Mouse (Mus musculus) liver, adult 2 months (tissue): Measurements from ENCODE around the gene Tprkb.
"Not testable (repeated sequence)": the region's sequence is repeated elsewhere in the genome, so short reads cannot be mapped to it uniquely, and the experiment has no call there.

ENCODE experiments used
- CTCF ChIP-seq: fragments of 200-500 bp; IDR thresholded peaks from 2 replicates; pipeline ENCODE4 v1.5.1; 2011; ENCODE audit warnings: low read depth, low read length, control low read depth
- POLR2A ChIP-seq: fragments of 200-500 bp; IDR thresholded peaks from 2 replicates; pipeline ENCODE4 v1.6.1; 2011; ENCODE audit warnings: low read length, control low read depth; ENCODE audit not compliant: insufficient read depth; ENCODE audit errors: extremely low read depth

GRCm38 (mm10) chr6:85978736-85979135, 67.1 kb downstream of the Tprkb start:
- TF ChIP-seq POLR2A, CTCF: not testable (repeated sequence)
